Mouse (Mus musculus): ENCODE results near the gene Wfdc6b.
A peak's percentile ranks its signal among the peaks of the same experiment; 100 is the strongest.
"Not testable (repeated sequence)": the region's sequence is repeated elsewhere in the genome, so short reads cannot be mapped to it uniquely, and the experiment has no call there.

The Wfdc6b gene

GRCm38 (mm10) chr2:164613471-164613870 lies at the start of gene Wfdc6b, which contains the start of gene Wfdc8:
Wfdc6b (plus strand) TSS chr2:164613522.
Wfdc8 (minus strand) TSS chr2:164613626.
- not testable (repeated sequence) for DNase-seq

- no peak for DNase-seq
Measured at GRCm38 (mm10) chr2:164564346-164564745, 49.0 kb upstream of the Wfdc6b start.

- DNase-seq: no peak
Measured at GRCm38 (mm10) chr2:164566997-164567396, 46.3 kb upstream of the Wfdc6b start.

DNA sequence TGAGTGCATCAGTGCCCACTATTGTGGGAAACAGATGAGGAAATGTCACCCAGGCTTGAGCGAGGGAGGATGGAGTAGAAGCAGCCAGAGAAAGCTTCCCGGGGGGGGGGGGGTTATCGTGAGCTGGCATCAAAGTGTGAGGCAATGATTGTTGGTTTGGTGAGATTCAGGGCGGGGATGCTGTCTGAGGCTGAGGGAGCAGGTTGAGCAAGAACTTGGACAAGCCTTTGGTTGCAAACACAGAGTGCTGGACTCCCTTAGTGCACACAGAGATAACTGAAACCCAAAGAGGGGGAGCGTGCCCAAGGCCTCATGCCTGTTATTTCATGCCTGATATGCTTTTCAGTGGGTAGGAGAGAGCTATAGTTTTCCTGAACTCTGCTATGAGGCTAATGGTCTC lies 45.9 kb upstream of the Wfdc6b start:
- DNase-seq: no peak

GRCm38 (mm10) chr2:164573359-164573758 lies 40.0 kb upstream of the Wfdc6b start, which contains the start of gene Spint3:
Spint3 (minus strand) TSS chr2:164573459.
- not testable (repeated sequence) for DNase-seq

GRCm38 (mm10) chr2:164585025-164585725 lies 28.1 kb upstream of the Wfdc6b start, which contains the start of gene Wfdc6a:
Wfdc6a (minus strand) TSS chr2:164585447.
- not testable (repeated sequence) for DNase-seq

DNA sequence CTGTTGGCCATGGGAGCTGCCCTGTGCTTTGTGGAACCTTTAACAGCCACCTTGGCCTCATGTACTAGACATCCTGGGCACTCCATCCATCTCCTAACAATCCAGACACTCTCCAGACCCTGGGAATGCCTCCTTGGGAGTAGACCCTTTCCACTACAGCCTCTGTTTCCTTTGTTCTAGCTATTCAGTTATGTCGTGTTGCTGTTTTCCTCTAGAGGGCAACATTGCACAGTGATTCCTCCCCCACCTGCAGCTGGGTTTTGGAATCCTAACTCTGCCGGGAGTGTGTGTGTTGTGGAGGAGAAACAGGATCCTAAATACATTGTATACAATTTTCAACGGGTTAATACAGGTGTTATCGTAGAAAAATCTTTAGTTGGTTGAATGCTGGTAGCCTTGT lies 21.3 kb upstream of the Wfdc6b start:
- DNase-seq: no peak

DNA sequence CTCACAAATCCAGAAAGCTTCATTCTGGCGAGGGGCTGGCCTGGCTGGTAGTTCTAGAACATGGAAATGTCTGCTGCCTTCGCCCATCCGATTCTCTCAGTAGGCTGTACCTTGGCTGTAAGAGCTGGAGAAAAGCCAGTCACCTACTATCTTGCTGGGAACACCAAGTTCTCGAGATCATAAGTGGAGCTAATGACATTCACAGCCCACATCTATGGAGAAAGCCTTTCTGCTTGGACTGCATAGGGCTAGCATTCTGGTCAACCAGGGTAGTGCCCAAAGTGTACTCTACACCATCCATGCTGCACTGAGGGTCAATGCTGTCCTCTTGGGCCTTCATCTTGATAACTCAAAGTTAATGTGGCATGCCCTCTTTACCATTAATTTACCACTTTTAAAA lies 19.8 kb upstream of the Wfdc6b start, which contains the start of gene Eppin:
Eppin (minus strand) TSS at position 101 of the 400 bp plus-strand sequence.
- no peak for DNase-seq

DNA sequence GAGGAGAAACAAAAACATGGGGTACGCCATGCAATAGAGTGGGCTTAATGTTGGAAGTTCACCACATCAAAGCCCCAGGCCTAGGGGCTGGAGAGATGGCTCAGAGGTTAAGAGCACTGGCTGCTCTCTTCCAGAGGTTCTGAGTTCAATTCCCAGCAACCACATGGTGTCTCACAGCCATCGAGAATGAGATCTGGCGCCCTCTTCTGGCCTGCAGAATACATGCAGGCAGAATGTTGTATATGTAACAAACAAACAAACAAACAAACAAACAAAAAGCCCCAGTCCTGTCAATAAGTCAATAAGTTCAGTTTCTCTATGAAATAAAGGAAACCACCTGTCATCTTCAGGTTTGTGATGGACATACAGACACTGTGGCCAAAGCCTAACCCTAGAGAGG lies 13.1 kb upstream of the Wfdc6b start:
- no peak for DNase-seq

- DNase-seq: no peak
Measured at GRCm38 (mm10) chr2:164603482-164603881, 9.8 kb upstream of the Wfdc6b start.

DNA sequence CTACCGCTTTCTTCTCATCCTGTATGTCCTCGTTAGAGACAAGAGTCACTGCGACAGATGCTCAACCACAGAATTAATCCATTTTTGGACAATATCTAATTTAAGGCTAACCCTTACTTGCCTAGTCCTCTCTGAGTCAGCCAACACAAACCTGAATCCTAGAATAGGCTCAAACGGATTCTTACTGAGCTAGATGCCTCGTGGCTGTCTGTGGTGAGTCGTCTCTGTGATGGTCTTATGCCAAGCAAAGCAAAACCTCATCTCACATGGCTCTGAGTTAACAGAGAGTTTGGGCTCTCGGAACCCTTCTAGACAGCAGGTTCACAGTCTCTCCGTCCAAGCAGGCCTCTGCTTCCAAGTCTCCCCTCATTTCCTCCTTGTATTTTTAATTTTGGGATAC lies 8.9 kb upstream of the Wfdc6b start:
- no peak for DNase-seq

GRCm38 (mm10) chr2:164608781-164609180 lies 4.5 kb upstream of the Wfdc6b start:
- DNase-seq: no peak

GRCm38 (mm10) chr2:164615386-164615785 lies 2.1 kb downstream of the Wfdc6b start:
- DNase-seq: no peak

- DNase-seq: no peak
Measured at GRCm38 (mm10) chr2:164619050-164619449, 5.7 kb downstream of the Wfdc6b start.

DNA sequence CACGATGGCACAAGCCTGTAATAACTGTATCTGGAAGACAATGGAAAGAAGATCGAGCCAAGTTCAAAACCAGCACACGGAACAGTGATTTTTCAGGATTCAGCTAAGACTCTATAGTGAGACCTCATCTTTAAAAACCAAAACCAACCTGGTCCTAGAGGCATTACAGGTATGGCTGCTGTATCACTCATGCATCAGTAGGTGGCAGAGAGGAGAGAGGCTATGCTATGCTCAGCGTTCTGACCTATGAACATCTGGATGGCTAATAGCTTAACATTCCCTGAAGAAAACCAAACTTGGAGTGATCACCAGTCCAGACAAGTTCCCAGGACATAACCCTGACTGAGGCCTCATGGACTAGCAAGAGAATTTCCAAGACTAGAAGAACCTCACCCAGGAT lies 8.5 kb downstream of the Wfdc6b start:
- DNase-seq: no peak

- no peak for DNase-seq
Measured at GRCm38 (mm10) chr2:164635266-164635665, 21.9 kb downstream of the Wfdc6b start.

GRCm38 (mm10) chr2:164638696-164639095 lies 25.4 kb downstream of the Wfdc6b start, which contains the start of gene Wfdc16:
Wfdc16 (minus strand) TSS chr2:164638796.
- DNase-seq: no peak

- DNase-seq: no peak
Measured at GRCm38 (mm10) chr2:164641129-164641528, 27.8 kb downstream of the Wfdc6b start.

GRCm38 (mm10) chr2:164641881-164642673 lies 28.8 kb downstream of the Wfdc6b start:
- DNase-seq: no peak

DNA sequence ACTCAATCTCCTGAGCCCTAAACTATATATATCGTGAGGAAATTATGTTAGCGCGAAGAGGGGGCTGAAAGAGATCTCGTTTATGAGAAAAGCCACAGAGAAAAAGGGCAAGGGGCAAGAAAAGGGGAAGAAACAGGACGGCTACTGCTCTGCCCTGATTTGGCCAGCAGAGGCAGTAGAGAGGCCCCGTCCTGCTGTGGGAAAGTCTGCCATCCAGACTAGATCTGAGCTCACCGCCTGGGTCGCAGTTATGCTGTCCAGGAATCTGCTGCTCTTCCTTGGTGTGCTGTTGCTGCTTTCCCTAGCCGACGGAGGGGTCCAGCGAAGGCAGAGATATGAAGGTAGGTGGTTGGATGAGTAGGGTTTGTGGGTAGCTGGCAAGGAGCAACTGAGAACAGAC lies 42.5 kb downstream of the Wfdc6b start, which contains the start of gene Wfdc10:
Wfdc10 (plus strand) TSS at position 189 of the 400 bp plus-strand sequence.
- DNase-seq: peak in 1 of 2 experiments; percentile 53

DNA sequence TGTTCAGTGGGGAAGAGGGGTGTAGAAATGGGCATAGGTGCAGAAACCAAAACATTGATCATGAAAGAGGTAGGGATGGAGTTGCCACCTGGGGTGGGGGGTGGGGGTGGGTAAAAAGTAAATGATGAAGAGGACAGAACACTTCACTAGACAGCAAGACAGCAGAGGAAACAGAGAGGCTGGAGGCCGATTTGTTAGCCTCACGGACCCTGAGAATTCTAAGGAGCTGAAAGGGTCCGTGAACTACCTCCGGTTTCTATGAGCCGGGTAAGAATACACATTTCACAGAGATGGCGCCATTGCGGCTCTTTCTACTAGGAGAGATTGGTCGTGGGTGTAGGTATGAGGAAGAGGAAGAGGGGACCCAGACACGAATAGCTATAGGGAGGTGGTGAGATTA lies 43.2 kb downstream of the Wfdc6b start, which contains the start of gene Wfdc9:
Wfdc9 (minus strand) TSS at position 101 of the 400 bp plus-strand sequence.
- DNase-seq: no peak

DNA sequence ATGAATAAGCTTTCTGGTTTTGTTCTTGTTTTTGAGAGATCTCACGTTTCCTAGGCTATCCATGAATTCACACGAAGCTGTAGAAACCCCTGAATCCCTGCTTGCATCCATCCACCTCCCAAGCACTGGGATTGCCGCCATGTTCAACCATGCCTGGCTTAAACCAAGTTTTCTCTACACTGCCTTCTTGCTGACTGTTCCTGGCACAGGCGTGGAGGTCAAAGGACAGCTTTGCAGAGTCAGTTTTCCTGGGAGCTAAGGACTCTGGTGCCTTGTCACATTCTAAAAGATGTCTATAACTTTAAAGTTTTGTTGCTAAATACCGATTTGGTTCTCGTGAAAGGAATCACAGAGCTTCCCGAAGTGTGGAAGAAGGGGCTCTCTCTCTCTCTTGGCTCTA lies 51.5 kb downstream of the Wfdc6b start:
- DNase-seq: no peak
